ENCODE assay signal across 38 mouse cellular contexts in genomic region chr5:53711277-53711676, GRCm38 (mm10). TPM values are rescaled to one million over a fixed set of nuclear protein-coding genes. Genes with fewer than 3 reads are reported as not detected.
"Had no signal": no experiment of that assay in that cellular context is flagged by ENCODE, and none has a peak within 500 bp of the region (broad histone marks: within the 10 kb centered on the region; RNA-seq: fewer than 3 reads in every experiment).

No protein-coding gene starts in this region.

- H3K27me3 ChIP-seq: limb, embryonic 12.5 days; limb, embryonic 13.5 days; limb, embryonic 15.5 days; liver, embryonic 12.5 days; liver, embryonic 13.5 days; liver, embryonic 15.5 days; lung, embryonic 15.5 days; midbrain, embryonic 12.5 days; midbrain, embryonic 13.5 days; midbrain, embryonic 15.5 days; neural tube, embryonic 12.5 days had no signal

- ATAC-seq: liver, embryonic 12.5 days; liver, postnatal 0 days; lung, postnatal 0 days; midbrain, embryonic 13.5 days; midbrain, embryonic 15.5 days; midbrain, embryonic 16.5 days had no signal

- H3K9me3 ChIP-seq: limb, embryonic 10.5 days; limb, embryonic 12.5 days; limb, embryonic 13.5 days; limb, embryonic 15.5 days; liver, embryonic 12.5 days; liver, embryonic 13.5 days; liver, embryonic 15.5 days; lung, embryonic 15.5 days; megakaryocyte, embryonic 14.5 days; midbrain, embryonic 10.5 days; midbrain, embryonic 12.5 days; midbrain, embryonic 13.5 days; midbrain, embryonic 15.5 days; neural tube, embryonic 12.5 days had no signal

- H3K27ac ChIP-seq: limb, embryonic 10.5 days; limb, embryonic 12.5 days; limb, embryonic 13.5 days; limb, embryonic 15.5 days; liver, embryonic 12.5 days; liver, embryonic 13.5 days; liver, embryonic 14.5 days; liver, embryonic 15.5 days; lung, embryonic 15.5 days; macrophage; midbrain, embryonic 10.5 days; midbrain, embryonic 12.5 days; midbrain, embryonic 13.5 days; midbrain, embryonic 15.5 days; neural tube, embryonic 12.5 days had no signal

- DNase-seq: left cerebral cortex, postnatal 4 days; liver; liver, embryonic 13.5 days; liver, postnatal 0 days; lung, adult 18-20 months; lung, adult 2 months; lung, embryonic 14.5 days; lung, postnatal 10 days; lung, postnatal 14 days; lung, postnatal 36 days; lung, postnatal 4 days; midbrain, embryonic 14.5 days had no signal

- H3K36me3 ChIP-seq: limb, embryonic 10.5 days; limb, embryonic 12.5 days; limb, embryonic 13.5 days; limb, embryonic 15.5 days; liver, embryonic 12.5 days; liver, embryonic 13.5 days; liver, embryonic 15.5 days; lung, embryonic 15.5 days; midbrain, embryonic 10.5 days; midbrain, embryonic 12.5 days; midbrain, embryonic 13.5 days; midbrain, embryonic 15.5 days; neural tube, embryonic 12.5 days had no signal

- H3K4me2 ChIP-seq: limb, embryonic 12.5 days; limb, embryonic 13.5 days; limb, embryonic 15.5 days; liver, embryonic 11.5 days; liver, embryonic 12.5 days; liver, embryonic 13.5 days; liver, embryonic 15.5 days; lung, embryonic 14.5 days; lung, embryonic 15.5 days; midbrain, embryonic 11.5 days; midbrain, embryonic 12.5 days; midbrain, embryonic 13.5 days; midbrain, embryonic 15.5 days; neural tube, embryonic 12.5 days had no signal

- H3K4me1 ChIP-seq: liver, embryonic 12.5 days; liver, embryonic 13.5 days; liver, embryonic 15.5 days; lung, embryonic 15.5 days; megakaryocyte, embryonic 14.5 days had no signal

- H3K9ac ChIP-seq: limb, embryonic 12.5 days; limb, embryonic 13.5 days; limb, embryonic 15.5 days; liver, embryonic 12.5 days; liver, embryonic 13.5 days; liver, embryonic 14.5 days; liver, embryonic 15.5 days; liver, postnatal 0 days; lung, embryonic 14.5 days; lung, embryonic 15.5 days; midbrain, embryonic 12.5 days; midbrain, embryonic 13.5 days; midbrain, embryonic 15.5 days; neural tube, embryonic 12.5 days had no signal

- H3K4me3 ChIP-seq: limb, embryonic 10.5 days; limb, embryonic 12.5 days; limb, embryonic 13.5 days; limb, embryonic 15.5 days; liver, embryonic 12.5 days; liver, embryonic 13.5 days; liver, embryonic 15.5 days; lung, embryonic 15.5 days; megakaryocyte, embryonic 14.5 days; midbrain, embryonic 10.5 days; midbrain, embryonic 12.5 days; midbrain, embryonic 13.5 days; midbrain, embryonic 15.5 days; myocyte; neural tube, embryonic 12.5 days had no signal

RNA-seq across cellular contexts. Expression of gene Cckar, which starts 3.8 kb away (rescaled TPM):
- total RNA-seq: left cerebral cortex, postnatal 36 days; megakaryocyte progenitor cell, adult 5-6 weeks; megakaryocyte, adult 5-6 weeks; megakaryocyte-erythroid progenitor cell, adult 5-6 weeks; monocyte, adult 5-6 weeks had no signal
- polyA plus RNA-seq: limb, embryonic 12.5 days; liver, adult 2 months; macrophage; myocyte had no signal
